Mouse (Mus musculus) adipocyte (in vitro differentiated cells): ENCODE measurements around the gene Acsl1.

Experiments
- DNase-seq: peaks from one replicate; pipeline ENCODE4 v3.0.0-alpha.2; 2016; ENCODE audit warnings: low spot score

Gene Acsl1

DNA sequence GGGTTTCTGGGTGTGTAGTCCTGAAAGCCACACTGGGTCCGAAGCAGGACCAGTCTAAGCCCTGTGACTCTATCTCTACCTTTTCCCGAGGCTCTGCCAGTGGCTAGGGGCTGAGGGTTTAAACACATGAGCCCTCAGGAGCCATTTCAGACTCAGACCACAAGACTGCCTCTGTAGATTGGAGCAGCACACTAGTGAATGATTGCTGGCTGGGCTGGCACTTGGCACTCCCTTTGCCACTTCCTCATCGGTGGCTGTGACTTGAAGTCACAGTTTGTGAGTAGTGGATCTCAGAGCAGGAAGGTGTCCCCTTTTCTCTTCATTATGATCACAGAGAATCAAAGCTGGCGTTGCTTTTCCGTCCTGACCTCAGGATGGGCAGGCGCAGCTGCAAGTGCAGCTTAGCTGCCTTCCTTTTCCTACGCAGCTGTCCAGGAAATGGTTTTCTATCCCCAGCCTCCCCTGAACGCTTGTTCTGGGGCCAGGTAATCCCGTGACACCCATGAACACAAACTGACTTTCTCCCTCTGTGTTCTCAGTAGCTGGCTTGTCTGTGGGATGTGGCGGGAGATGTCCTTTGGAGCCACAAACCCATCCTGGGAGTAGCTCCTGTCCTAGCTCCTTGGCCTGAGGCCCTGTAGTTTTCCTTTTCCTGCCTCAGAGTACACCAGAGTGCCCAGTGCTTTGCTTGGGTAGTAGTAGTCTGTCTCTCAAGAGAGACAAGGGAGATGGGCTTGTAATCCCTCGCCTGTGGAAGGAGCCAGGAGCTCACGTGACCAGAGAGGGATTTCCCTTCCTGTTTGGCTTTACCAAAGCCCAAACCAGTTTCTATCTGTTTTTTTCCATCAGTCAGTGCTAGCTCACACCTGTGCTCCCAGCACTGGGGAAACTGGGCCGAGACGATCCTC is 37.9 kb downstream of the Acsl1 start:
- no peak for DNase-seq

DNA sequence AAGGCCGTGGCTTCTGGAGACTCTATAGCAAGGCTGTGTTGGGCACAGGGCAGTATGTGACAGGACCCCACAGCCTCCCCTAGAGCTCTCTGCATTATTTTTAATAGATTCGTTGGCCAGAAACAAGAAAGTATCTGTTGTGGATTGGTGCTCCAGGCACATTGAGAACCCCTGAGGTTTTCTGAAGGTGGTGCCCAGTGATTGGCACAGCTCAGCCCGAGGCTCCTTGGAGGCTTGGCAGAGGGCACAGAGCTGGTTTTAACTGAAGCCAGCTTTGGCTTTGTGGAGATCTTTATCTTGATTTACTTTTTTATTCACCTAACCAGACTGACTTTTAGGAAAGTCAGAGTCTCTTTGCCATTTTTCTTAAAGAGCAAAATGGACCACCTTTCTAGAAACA is 38.6 kb downstream of the Acsl1 start:
- DNase-seq = no peak

GRCm38 (mm10) chr8:46511336-46511735 is 40.5 kb downstream of the Acsl1 start:
- DNase-seq = no peak

GRCm38 (mm10) chr8:46512538-46512937 is 41.7 kb downstream of the Acsl1 start:
- no peak for DNase-seq

DNA sequence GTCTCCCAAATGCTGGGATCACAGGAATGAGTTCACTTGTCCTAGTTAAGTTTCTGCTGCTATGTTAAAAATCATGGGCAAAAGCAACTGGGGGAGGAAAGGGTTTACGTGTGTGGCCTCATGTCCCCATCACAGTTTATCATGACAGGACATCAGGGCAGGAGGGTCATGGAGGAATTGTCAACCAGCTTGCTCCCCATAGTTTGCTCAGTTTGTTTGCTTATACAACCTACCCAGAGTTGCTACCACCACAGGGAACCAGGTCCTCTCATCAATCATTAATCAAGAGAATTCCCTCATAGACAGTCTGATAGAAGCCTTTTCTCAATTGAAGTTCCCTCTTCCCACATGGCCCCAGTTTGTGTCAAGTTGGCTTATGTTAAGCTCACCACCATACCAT is 43.2 kb downstream of the Acsl1 start:
- DNase-seq = no peak

GRCm38 (mm10) chr8:46520667-46521066 is 49.8 kb downstream of the Acsl1 start:
- no peak for DNase-seq

- no peak for DNase-seq
Measured at GRCm38 (mm10) chr8:46526098-46526497, 55.3 kb downstream of the Acsl1 start.

DNA sequence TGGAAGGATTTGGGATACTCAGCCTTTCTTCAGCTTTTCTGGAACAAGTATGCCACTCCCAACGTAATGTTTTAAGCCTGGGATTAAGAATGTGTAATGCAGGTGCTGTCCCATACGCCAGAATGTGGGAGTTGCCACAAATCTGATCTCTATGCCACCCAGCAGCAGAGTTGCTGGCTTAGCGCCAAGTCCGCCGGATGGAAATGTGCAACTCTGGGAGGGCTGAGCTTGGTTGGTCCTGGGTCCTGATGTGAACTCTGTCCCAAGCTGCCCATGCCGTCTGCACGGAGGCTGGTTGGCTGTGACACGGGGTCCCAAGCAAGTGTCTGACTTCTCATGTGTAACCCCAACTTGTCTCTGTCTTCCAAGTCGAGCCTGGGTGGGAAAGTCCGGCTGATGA is 56.0 kb downstream of the Acsl1 start:
- DNase-seq = no peak

DNA sequence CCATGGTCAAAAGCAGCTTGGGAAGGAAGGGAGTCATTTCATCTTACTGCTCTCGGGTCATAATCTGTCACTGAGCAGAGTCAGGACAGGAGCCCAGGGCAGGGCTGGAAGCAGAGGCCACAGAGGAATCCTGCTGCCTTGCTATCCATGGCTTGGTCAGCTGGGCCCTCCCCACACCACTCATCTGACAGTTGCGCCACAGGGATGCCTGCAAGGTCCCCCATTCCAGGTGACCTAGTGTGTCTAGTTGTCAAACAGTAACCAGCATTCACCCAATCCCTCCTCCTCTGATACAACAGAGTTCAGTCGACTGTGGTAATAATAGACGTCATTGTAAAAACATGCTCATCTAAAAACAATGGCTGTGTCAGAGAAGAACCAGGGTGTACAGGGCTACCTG is 58.7 kb downstream of the Acsl1 start:
- no peak for DNase-seq

DNA sequence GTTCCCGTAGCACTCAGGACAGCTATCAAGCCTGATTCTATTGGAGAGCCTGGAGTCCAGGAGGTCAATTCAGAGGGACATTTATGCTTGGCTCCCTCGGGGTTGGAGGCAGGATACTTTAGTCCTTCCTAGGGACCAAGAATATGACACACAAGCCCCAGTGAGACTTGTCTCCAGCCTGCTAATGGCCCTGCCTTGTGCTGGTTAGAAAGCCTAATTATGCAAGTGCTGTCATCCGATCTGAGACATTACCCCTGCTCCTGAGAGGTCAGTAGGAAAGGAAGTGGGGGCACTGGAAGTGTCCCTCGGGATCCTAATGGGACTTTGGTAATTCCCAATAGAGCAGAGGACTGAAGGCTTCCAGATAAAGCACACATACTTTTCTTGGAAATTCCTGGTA is 59.7 kb downstream of the Acsl1 start:
- no peak for DNase-seq

DNA sequence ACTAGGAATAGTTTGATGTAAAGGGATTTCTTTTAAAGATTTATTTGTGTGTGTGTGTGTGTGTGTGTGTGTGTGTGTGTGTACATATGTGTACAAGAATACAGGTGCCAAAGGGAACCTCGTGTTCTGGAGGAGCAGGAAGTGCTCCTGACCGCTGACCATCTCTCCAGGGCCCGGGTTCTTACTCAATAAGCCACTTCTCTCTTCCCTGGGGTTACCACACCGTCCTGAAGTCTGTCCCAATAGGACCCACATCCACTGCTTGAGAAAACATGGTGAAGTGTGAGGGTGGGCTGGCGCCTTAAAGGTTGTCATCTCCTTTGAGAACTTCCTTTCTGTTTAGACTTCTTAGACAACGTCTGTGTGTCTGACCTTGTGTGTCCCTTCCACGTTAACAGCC is 63.1 kb downstream of the Acsl1 start:
- DNase-seq = no peak

DNA sequence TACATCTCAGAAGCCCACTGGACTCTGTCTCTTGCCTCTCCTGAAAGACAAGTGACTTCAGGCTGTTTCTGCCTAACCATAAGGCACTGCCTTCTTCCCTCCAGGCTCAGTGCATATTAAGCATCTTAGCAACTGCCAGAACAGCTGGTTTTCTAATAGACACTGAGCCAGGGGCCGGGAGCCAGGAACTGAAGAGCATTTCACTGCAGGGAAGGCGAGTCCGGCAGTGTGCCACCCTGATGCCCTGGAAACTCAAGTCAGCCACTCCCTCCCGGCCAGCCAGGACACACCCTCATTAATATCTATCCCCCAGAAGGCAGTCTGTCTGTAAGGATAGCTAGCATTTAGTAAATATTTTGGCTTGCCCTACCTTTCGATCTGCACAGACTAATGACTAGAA is 68.9 kb downstream of the Acsl1 start:
- DNase-seq = peak; percentile 76

DNA sequence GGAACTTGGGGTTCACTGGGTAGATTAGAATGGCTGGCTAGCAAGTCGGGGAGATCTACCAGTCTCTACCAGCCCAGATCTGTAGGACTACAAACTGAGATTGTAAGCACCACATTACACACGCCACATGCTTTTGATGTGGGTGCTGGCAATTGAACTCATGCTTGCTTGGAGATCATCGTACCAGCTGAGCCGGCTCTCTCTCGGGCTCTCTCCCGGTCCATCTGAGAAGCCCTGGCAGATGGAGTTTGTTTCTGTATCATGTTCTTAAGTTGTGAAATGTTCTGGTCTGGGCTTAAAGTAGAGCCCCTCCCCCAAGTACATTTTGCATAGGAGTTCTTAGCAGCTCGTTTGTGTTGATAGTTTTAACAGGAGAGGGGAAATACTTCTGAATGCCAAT is 72.4 kb downstream of the Acsl1 start:
- no peak for DNase-seq

GRCm38 (mm10) chr8:46543662-46544061 is 72.8 kb downstream of the Acsl1 start:
- DNase-seq = no peak

- DNase-seq = no peak
Measured at GRCm38 (mm10) chr8:46545854-46546253, 75.0 kb downstream of the Acsl1 start.

DNA sequence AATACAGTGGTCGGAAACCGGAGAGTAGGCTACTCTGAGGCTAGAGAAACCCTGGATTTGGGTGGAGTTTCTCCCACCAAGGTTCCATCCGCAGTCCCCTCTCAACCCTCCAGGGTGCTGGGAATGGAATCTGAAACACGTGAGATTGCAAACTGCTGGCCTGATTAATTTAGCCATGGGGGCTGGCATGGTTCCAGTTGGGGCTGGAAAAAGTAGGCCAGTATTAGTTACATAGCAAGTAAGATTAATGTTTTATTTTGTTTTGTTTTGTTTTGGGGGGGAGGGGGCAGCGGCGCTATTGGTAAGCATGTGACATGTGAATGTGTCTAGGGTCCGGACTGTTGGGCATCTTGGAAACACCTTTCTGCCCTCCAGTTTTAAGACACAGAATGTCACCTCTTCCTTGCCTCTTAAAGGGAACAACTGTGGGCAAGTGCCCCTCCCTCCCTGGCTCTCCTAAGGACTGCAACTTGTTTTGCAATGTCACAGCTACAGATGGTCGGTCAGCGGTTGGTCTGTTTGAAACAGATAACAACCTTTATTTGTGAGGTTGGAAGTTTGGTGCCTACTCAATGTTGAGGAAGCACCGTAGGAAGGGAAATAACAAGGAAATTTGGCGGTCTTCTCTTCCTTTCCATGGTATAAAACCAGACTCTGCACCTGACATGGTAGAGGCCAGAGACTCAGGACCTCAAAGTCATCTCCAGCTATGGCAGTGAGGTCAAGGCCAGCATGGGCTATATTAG is 75.8 kb downstream of the Acsl1 start:
- DNase-seq = no peak

DNA sequence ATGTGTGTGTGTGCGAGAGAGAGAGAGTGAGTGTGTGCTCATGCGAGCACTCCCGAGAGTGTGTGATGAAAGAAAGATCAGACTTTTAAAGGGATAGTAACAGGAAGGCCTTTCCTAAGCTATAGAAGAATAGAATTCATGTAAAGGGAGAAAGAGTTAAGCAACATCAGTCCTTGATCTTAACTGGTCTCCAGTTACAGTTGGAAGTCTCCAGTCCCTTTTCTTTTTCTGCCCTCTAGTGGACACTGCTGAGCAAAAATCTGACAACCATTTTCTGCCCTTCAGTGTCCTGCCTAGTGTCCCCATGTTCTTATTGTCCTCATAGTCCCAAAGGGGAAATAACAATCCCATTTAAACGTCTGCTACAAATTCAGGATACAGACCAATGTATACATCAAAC is 76.4 kb downstream of the Acsl1 start:
- peak; percentile 88 for DNase-seq

- no peak for DNase-seq
Measured at GRCm38 (mm10) chr8:46550058-46550457, 79.2 kb downstream of the Acsl1 start.

- DNase-seq = peak; percentile 71
Measured at GRCm38 (mm10) chr8:46551029-46551428, 80.2 kb downstream of the Acsl1 start.

DNA sequence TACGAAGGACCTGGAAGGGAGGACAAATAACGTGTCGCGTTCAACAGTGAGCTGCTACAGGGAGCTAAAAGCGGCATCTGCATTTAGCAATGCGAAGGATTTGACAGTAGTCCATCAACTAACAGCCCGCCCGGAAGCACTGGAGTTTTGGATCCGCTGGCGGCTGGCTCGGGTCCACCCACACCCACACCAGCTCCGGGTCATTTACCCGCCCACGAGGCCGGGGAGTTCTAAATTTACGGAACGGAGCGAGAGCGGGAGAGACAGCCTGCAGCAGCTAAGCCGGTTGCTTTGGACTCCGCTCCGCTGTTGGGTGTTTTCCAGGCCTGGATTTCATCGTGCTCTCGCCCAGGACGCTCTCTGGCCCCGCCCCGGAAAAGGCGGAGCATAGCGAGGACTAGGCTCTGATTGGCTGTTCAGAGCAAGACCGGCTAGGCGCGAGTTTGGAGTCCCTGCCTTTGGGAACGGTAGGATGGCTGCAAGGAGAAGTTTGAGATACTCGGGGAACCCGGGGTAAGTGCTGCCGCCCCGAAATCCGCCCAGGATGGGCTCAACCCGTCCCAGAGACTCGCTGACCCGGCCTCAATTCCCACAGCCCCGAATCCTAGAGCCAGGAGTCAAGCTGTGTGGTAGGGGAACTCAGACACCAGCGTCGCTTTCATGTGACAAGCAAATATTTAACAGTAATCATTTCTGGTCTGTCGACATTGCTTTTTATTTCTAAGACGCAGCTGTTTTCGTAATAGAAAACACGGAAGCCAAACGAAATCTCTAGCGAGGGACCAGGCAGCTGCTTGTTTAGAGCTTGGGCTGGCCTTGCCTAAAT is 81.0 kb downstream of the Acsl1 start, which contains the start of gene Cenpu:
Cenpu (plus strand) TSS at position 414 of the 826 bp plus-strand sequence.
- peak; percentile 100 for DNase-seq

DNA sequence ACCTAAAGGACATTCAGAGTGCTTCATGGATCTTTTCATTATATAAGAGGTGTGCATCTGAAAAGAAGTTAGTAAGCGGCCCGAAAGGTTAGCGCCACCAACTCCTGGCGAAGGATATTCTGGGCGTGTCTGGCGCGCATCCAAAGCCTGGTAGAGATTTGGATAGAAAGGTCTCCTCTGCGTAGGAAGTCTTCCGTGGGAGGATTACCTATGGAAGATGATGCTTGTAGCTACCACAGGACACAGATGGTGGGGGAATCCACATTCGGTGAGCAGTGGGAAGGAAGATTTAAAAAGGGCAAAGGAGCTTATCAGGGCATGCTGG is 81.6 kb downstream of the Acsl1 start:
- no peak for DNase-seq

GRCm38 (mm10) chr8:46559428-46559827 is 88.6 kb downstream of the Acsl1 start:
- DNase-seq = no peak

DNA sequence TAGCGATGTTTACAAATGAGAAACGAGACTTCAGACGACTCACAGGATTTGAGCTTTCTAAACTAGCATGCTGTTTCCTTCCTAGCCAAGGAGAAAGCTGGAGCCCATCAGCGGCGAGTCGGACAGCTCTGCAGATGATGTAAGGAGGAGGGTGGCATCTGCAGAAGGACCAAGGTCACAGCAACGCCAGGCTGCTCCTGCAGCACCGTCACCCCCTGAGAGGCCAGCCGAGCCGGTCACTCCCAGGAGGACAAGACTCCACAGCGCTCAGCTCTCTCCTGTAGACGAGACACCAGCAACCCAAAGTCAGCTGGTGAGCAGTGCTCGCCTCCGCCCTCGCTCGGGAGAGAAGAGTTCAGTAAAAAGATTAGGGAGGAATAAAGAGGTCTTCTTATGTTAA is 91.5 kb downstream of the Acsl1 start:
- no peak for DNase-seq
